In genomic region chr1:153424770-153425584, GRCm38 (mm10) we compare ENCODE assay signal across 8 mouse cellular contexts. TPM values are rescaled to one million over a fixed set of nuclear protein-coding genes. Genes with fewer than 3 reads are reported as not detected.
DNase-seq lines count a peak whose midpoint lies in the region; ATAC-seq and TF ChIP-seq lines count a peak whose summit lies in the region.

Shcbp1l (plus strand) TSS chr1:153425162.

- H3K36me3 ChIP-seq in heart, embryonic 12.5 days = no peaks in the 10 kb centered on the region
- H3K36me3 ChIP-seq in kidney, postnatal 0 days (ENCODE audit: insufficient read depth, low read length) = no peaks in the 10 kb centered on the region
- H3K36me3 ChIP-seq in liver, adult 2 months (ENCODE audit: control insufficient read depth, insufficient read depth, low read length) = no peaks in the 10 kb centered on the region
- no peaks in the 10 kb centered on the region for H3K36me3 ChIP-seq in myocyte (ENCODE audit: control insufficient read depth, insufficient read depth)
- no peaks in the 10 kb centered on the region for H3K36me3 ChIP-seq in stomach, embryonic 14.5 days (ENCODE audit: control insufficient read depth, insufficient read depth, low read length)

- peaks cover 5% of the 10 kb centered on the region; the same call in 1 of the 2 replicates for H3K9me3 ChIP-seq in heart, embryonic 12.5 days (replicated peaks)
- no peaks in the 10 kb centered on the region for H3K9me3 ChIP-seq in kidney, postnatal 0 days (replicated peaks; ENCODE audit: low read length)
- no peaks in the 10 kb centered on the region for H3K9me3 ChIP-seq in stomach, embryonic 14.5 days (ENCODE audit: control insufficient read depth, low read depth, low read length)

- ATAC-seq in erythroid progenitor cell, adult 5-6 weeks (replicated peaks; ENCODE audit: low FRiP score, poor library complexity, severe bottlenecking) = peak; percentile 87
- peak; percentile 92 for ATAC-seq in heart, embryonic 12.5 days (ENCODE audit: insufficient number of reproducible peaks, low FRiP score)
- peak; percentile 79 for ATAC-seq in kidney, postnatal 0 days (replicated peaks; ENCODE audit: low FRiP score, low read depth)
- ATAC-seq in stomach, embryonic 14.5 days (ENCODE audit: insufficient number of reproducible peaks, insufficient read depth, low FRiP score, low read depth) = peak; percentile 86

- TF ChIP-seq POLR2A in liver, adult 2 months (IDR thresholded peaks at IDR 0.05; ENCODE audit: extremely low read depth, insufficient read depth, low read length) = no peak
- TF ChIP-seq POLR2A in myocyte (IDR thresholded peaks at IDR 0.05; ENCODE audit: insufficient read length, low read depth) = no peak

- peaks cover 12% of the 10 kb centered on the region; the same call in 1 of the 2 replicates for H3K27me3 ChIP-seq in heart, embryonic 12.5 days (replicated peaks)
- no peaks in the 10 kb centered on the region for H3K27me3 ChIP-seq in kidney, postnatal 0 days (ENCODE audit: insufficient read depth, low read length)
- 0 out of 2 replicates have a peak, but pooled peaks cover 2% of the 10 kb centered on the region for H3K27me3 ChIP-seq in liver, adult 2 months (ENCODE audit: control insufficient read depth, insufficient read depth, low read length)
- H3K27me3 ChIP-seq in myocyte (ENCODE audit: control insufficient read depth, insufficient read depth, insufficient read length) = peaks cover 12% of the 10 kb centered on the region
- no peaks in the 10 kb centered on the region for H3K27me3 ChIP-seq in stomach, embryonic 14.5 days (ENCODE audit: control insufficient read depth, insufficient read depth, low read length)

- H3K9ac ChIP-seq in heart, embryonic 12.5 days = peak within 1 kb of the TSS; percentile 69
- H3K9ac ChIP-seq in kidney, postnatal 0 days (ENCODE audit: low read depth, low read length) = peak within 1 kb of the TSS; percentile 14; the same call in 1 of the 2 replicates
- H3K9ac ChIP-seq in liver, adult 2 months (ENCODE audit: low read depth, low read length) = peak within 1 kb of the TSS; percentile 7
- peak within 1 kb of the TSS; percentile 25; the same call in 1 of the 2 replicates for H3K9ac ChIP-seq in stomach, embryonic 14.5 days (replicated peaks; ENCODE audit: low read depth, low read length)

- DNase-seq in B cell, adult 2 months = peak; percentile 88 to 89
- peak; percentile 76 for DNase-seq in kidney, postnatal 0 days (ENCODE audit: low spot score)
- DNase-seq in liver, adult 2 months (ENCODE audit: extremely low read depth, low read depth, low spot score) = peak; percentile 50

- H3ac ChIP-seq in myocyte (ENCODE audit: control insufficient read depth, insufficient read length) = no peak within 1 kb of the TSS

- H3K27ac ChIP-seq in brown adipose tissue, adult 24 weeks (replicated peaks; ENCODE audit: low read depth, low read length) = no peak within 1 kb of the TSS
- no peak within 1 kb of the TSS for H3K27ac ChIP-seq in heart, embryonic 12.5 days (ENCODE audit: poor library complexity, severe bottlenecking)
- H3K27ac ChIP-seq in kidney, postnatal 0 days = no peak within 1 kb of the TSS
- H3K27ac ChIP-seq in liver, adult 2 months (replicated peaks; ENCODE audit: insufficient read depth, low read depth, low read length) = no peak within 1 kb of the TSS
- no peak within 1 kb of the TSS for H3K27ac ChIP-seq in stomach, embryonic 14.5 days (ENCODE audit: low read length)

- peaks cover 4% of the 10 kb centered on the region; the same call in 1 of the 2 replicates for H3K4me1 ChIP-seq in brown adipose tissue, adult 24 weeks (ENCODE audit: control insufficient read depth, insufficient read depth, insufficient read length, low read length)
- H3K4me1 ChIP-seq in heart, embryonic 12.5 days (replicated peaks) = peaks cover 7% of the 10 kb centered on the region; the same call in 1 of the 2 replicates
- no peaks in the 10 kb centered on the region; the same call in 1 of the 2 replicates for H3K4me1 ChIP-seq in kidney, postnatal 0 days (replicated peaks; ENCODE audit: insufficient read depth, low read length)
- peaks cover 11% of the 10 kb centered on the region for H3K4me1 ChIP-seq in liver, adult 2 months (ENCODE audit: control insufficient read depth, insufficient read depth, low read length)
- peaks cover 7% of the 10 kb centered on the region; the same call in 1 of the 2 replicates for H3K4me1 ChIP-seq in stomach, embryonic 14.5 days (ENCODE audit: control insufficient read depth, insufficient read depth, low read length)

- peak within 1 kb of the TSS; percentile 94 for H3K4me2 ChIP-seq in heart, embryonic 12.5 days
- H3K4me2 ChIP-seq in kidney, postnatal 0 days (ENCODE audit: low read length) = peak within 1 kb of the TSS; percentile 92
- H3K4me2 ChIP-seq in myocyte (ENCODE audit: low read depth) = peak within 1 kb of the TSS; percentile 45
- H3K4me2 ChIP-seq in stomach, embryonic 14.5 days (replicated peaks; ENCODE audit: low read depth, low read length) = peak within 1 kb of the TSS; percentile 94

- TF ChIP-seq CTCF in kidney, postnatal 0 days (IDR thresholded peaks at IDR 0.05; ENCODE audit: low read depth) = no peak
- no peak for TF ChIP-seq CTCF in liver, adult 2 months (IDR thresholded peaks at IDR 0.05; ENCODE audit: low read depth, low read length)

- peak within 1 kb of the TSS; percentile 52 for H3K4me3 ChIP-seq in brown adipose tissue, adult 24 weeks (ENCODE audit: insufficient read depth, low read depth, low read length)
- peak within 1 kb of the TSS; percentile 56 for H3K4me3 ChIP-seq in heart, embryonic 12.5 days
- peak within 1 kb of the TSS; percentile 38 for H3K4me3 ChIP-seq in kidney, postnatal 0 days (replicated peaks; ENCODE audit: low read depth, low read length)
- peak within 1 kb of the TSS; percentile 50 for H3K4me3 ChIP-seq in liver, adult 2 months (ENCODE audit: insufficient read depth, low read depth, low read length)
- H3K4me3 ChIP-seq in myocyte = no peak within 1 kb of the TSS
- peak within 1 kb of the TSS; percentile 43 for H3K4me3 ChIP-seq in stomach, embryonic 14.5 days (ENCODE audit: low read depth, low read length)

- no peaks in the 10 kb centered on the region for H3K79me2 ChIP-seq in liver, adult 2 months (ENCODE audit: control insufficient read depth, insufficient read depth, low read length)
- no peaks in the 10 kb centered on the region for H3K79me2 ChIP-seq in myocyte (ENCODE audit: control insufficient read depth, insufficient read depth)

- WGBS in heart, embryonic 12.5 days = 2% methylated on average over 60 of the region's 60 CpGs
- WGBS in kidney, postnatal 0 days = 3% methylated on average over 59 of the region's 60 CpGs
- WGBS in liver, adult 2 months = 7% methylated on average over 60 of the region's 60 CpGs
- 1% methylated on average over 60 of the region's 60 CpGs for WGBS in stomach, embryonic 14.5 days

TF ChIP-seq in myocyte, 11 proteins besides CTCF, POLR2A, EP300 and RAD21:
- TF ChIP-seq MYOG (IDR thresholded peaks at IDR 0.05; ENCODE audit: control insufficient read depth in 1 of 3, insufficient read depth in 1 of 3, insufficient read length in 2 of 3, low read depth in 2 of 3) = peak in 1 of 3 experiments; percentile 2
- no peak for TF ChIP-seq USF1 (IDR thresholded peaks at IDR 0.05; ENCODE audit: low read depth)

RNA-seq across cellular contexts. Expression of gene Shcbp1l, which starts in this region (rescaled TPM):
- polyA plus RNA-seq in brown adipose tissue, adult 24 weeks (2012; ENCODE audit: insufficient read depth, insufficient read length, missing spikeins) = not detected in 2 replicates
- total RNA-seq in erythroid progenitor cell, adult 5-6 weeks (2015; ENCODE audit: low replicate concordance) = not detected in 2 replicates
- not detected in 2 replicates for total RNA-seq in erythroid progenitor cell, adult 5-6 weeks (2017; ENCODE audit: low replicate concordance)
- 0.14 and 0.18 TPM in 2 replicates for polyA plus RNA-seq in heart, embryonic 12.5 days (2016; fragmentation: Nextera tagmentation; extraction: Ambion mirVana)
- polyA plus RNA-seq in kidney, postnatal 0 days (2015; fragmentation: Nextera tagmentation; extraction: Ambion mirVana) = 0.23 and 0.39 TPM in 2 replicates
- 0.27 TPM in 1 of 2 replicates, not detected in the other for total RNA-seq in liver, adult 2 months (2014; rRNA removed)
- not detected in 2 replicates for polyA plus RNA-seq in liver, adult 2 months (2012; rRNA removed)
- polyA plus RNA-seq in myocyte (2012; fragmentation: generic; extraction: Trizol) = not detected
- polyA plus RNA-seq in stomach, embryonic 14.5 days (2014; fragmentation: Nextera tagmentation; extraction: Ambion mirVana) = 0.20 and 0.38 TPM in 2 replicates

Comparison
In these comparisons a context has a peak if more than half of its experiments do, and no peak if none do; other contexts are left out.
1. Peak in ATAC-seq in erythroid progenitor cell, adult 5-6 weeks; RNA of the gene not detected or under 1 TPM.
2. Peak in ATAC-seq, H3K4me3 ChIP-seq, H3K9ac ChIP-seq and H3K4me2 ChIP-seq in heart, embryonic 12.5 days; RNA of the gene not detected or under 1 TPM.
3. Peak in DNase-seq, ATAC-seq, H3K4me3 ChIP-seq, H3K9ac ChIP-seq and H3K4me2 ChIP-seq in kidney, postnatal 0 days; RNA of the gene not detected or under 1 TPM.
4. Peak in DNase-seq, H3K4me3 ChIP-seq and H3K9ac ChIP-seq in liver, adult 2 months; RNA of the gene not detected or under 1 TPM.
5. Peak in ATAC-seq, H3K4me3 ChIP-seq, H3K9ac ChIP-seq and H3K4me2 ChIP-seq in stomach, embryonic 14.5 days; RNA of the gene not detected or under 1 TPM.
6. H3K9ac ChIP-seq: peak in every context shown above with its lines; median percentile 69 in heart, embryonic 12.5 days; 25 in stomach, embryonic 14.5 days; 14 in kidney, postnatal 0 days; 7 in liver, adult 2 months.